Mouse (Mus musculus): ENCODE measurements around the gene Tusc2.

- no peak for TF ChIP-seq POLR2A (IDR thresholded peaks at IDR 0.05; ENCODE audit: borderline replicate concordance, insufficient read depth, low read length)
- TF ChIP-seq CTCF (IDR thresholded peaks at IDR 0.05; ENCODE audit: borderline replicate concordance, insufficient read depth, low read depth, low read length) = no peak
Measured at GRCm38 (mm10) chr9:107599433-107599832, 36.4 kb downstream of the Tusc2 start.

All from cerebellum, adult 2 months (tissue).